Mouse (Mus musculus) ES-E14 (cell line): Measurements from ENCODE around the gene Atp13a1. TPM values are rescaled to one million over a fixed set of nuclear protein-coding genes. Genes with fewer than 3 reads are reported as not detected.

Experiments used
- DNase-seq: peaks from one replicate; pipeline ENCODE4 v3.0.0-alpha.2; 2013; ENCODE audit warnings: low read depth, low spot score
- H3K27ac ChIP-seq: 2 replicates; pipeline ENCODE4 v1.5.1; 2012; ENCODE audit warnings: low read depth, mild to moderate bottlenecking, low read length, moderate library complexity, mixed read lengths; ENCODE audit not compliant: poor library complexity, insufficient read depth, severe bottlenecking
- H3K36me3 ChIP-seq: 2 replicates; pipeline ENCODE4 v1.6.1; 2012; ENCODE audit warnings: mild to moderate bottlenecking, low read length, moderate library complexity, mixed read lengths; ENCODE audit not compliant: control insufficient read depth, poor library complexity, insufficient read depth, severe bottlenecking
- H3K4me1 ChIP-seq, 2 experiments: fragments of 150-350 bp in 1 of 2; sonication (generic) in 1 of 2; 2 replicates each; pipeline ENCODE4 v1.6.1; 2012; ENCODE audit warnings: low read length in 2 of 2, mild to moderate bottlenecking in 1 of 2, mixed read lengths in 1 of 2; ENCODE audit not compliant: control insufficient read depth in 2 of 2, insufficient read depth in 2 of 2, poor library complexity in 1 of 2
- H3K4me3 ChIP-seq, 2 experiments: fragments of 150-350 bp in 1 of 2; sonication (generic) in 1 of 2; 2 replicates each; pipeline ENCODE4 v1.5.1; 2012; ENCODE audit warnings: low read length in 2 of 2, low read depth in 1 of 2, mild to moderate bottlenecking in 1 of 2, mixed read lengths in 1 of 2; ENCODE audit not compliant: insufficient read depth in 1 of 2, poor library complexity in 1 of 2, severe bottlenecking in 1 of 2
- H3K9ac ChIP-seq: 2 replicates; pipeline ENCODE4 v1.6.1; 2012; ENCODE audit warnings: low read depth, mild to moderate bottlenecking, low read length, mixed read lengths; ENCODE audit not compliant: poor library complexity, insufficient read depth, severe bottlenecking
- H3K9me3 ChIP-seq: fragments of 150-350 bp; sonication (generic); 2 replicates; pipeline ENCODE4 v1.6.1; 2012; ENCODE audit warnings: low read depth, mild to moderate bottlenecking, low read length; ENCODE audit not compliant: control insufficient read depth, insufficient read depth
- CHD2 ChIP-seq: IDR thresholded peaks from 2 replicates; pipeline ENCODE4 v1.6.1; 2014; ENCODE audit warnings: mild to moderate bottlenecking, low read depth, low read length, inconsistent platforms
- HCFC1 ChIP-seq: IDR thresholded peaks from 2 replicates; pipeline ENCODE4 v1.6.1; 2012; ENCODE audit warnings: low read length, inconsistent platforms, borderline replicate concordance; ENCODE audit not compliant: insufficient read depth
- MAFK ChIP-seq: IDR thresholded peaks from 2 replicates; pipeline ENCODE4 v1.6.1; 2014; ENCODE audit warnings: mild to moderate bottlenecking, low read depth, low read length, inconsistent platforms; ENCODE audit not compliant: insufficient read depth
- ZC3H11A ChIP-seq: IDR thresholded peaks from 2 replicates; pipeline ENCODE4 v1.6.1; 2012; ENCODE audit warnings: low read depth, mild to moderate bottlenecking, inconsistent platforms, low read length, borderline replicate concordance
- ZNF384 ChIP-seq: IDR thresholded peaks from 2 replicates; pipeline ENCODE4 v1.6.1; 2012; ENCODE audit warnings: low read depth, low read length, inconsistent platforms
- in situ Hi-C, 2 experiments: fragments of 600-800 bp; cut with MboI; formaldehyde crosslinking; loops; one replicate each; pipeline ENCODE4 v1.15.1; 2025; ENCODE audit warnings: low sequenced_read_pairs in 2 of 2, inconsistent platforms in 1 of 2; ENCODE audit not compliant: unreplicated experiment in 2 of 2
- total RNA-seq: library from RNA; depleted of rRNA; stranded (reverse); fragments of 300-350 nt; gene quantifications from 2 replicates; pipeline ENCODE4 v1.2.3, GENCODE M21; 2012

Atp13a1 gene
- total RNA-seq, 1 experiment, result 123 TPM

- TF ChIP-seq ZNF384 (no peak), MAFK (no peak), HCFC1 (no peak), CHD2 (no peak), ZC3H11A (no peak)
- in situ Hi-C loops, result no loop called here
Measured at GRCm38 (mm10) chr8:69758316-69758715, 32.6 kb upstream of the Atp13a1 start.

GRCm38 (mm10) chr8:69761814-69762445 lies 29.0 kb upstream of the Atp13a1 start:
- H3K36me3 ChIP-seq, result peaks cover 12% of the 10 kb centered on the region

More at GRCm38 (mm10) chr8:69758316-69758715, 32.6 kb upstream of the Atp13a1 start:
- Histone ChIP-seq H3K36me3 (peaks cover 8% of the 10 kb centered on the region), H3K27ac (no peak overlapping the region), H3K9me3 (no peaks in the 10 kb centered on the region), H3K4me3 (no peak overlapping the region), H3K4me1 (peaks cover 2 to 23% of the 10 kb centered on the region in 2 experiments; a peak in 2 of 4 replicates), H3K9ac (no peak overlapping the region)
- no peak for DNase-seq

GRCm38 (mm10) chr8:69771221-69771620 lies 19.7 kb upstream of the Atp13a1 start:
- H3K9me3 ChIP-seq, result no peaks in the 10 kb centered on the region
- H3K4me1 ChIP-seq, result peaks cover 2 to 6% of the 10 kb centered on the region in 2 experiments; a peak in 3 of 4 replicates
- H3K4me3 ChIP-seq, result no peak overlapping the region
- H3K27ac ChIP-seq, result no peak overlapping the region
- H3K9ac ChIP-seq, result no peak overlapping the region
- TF ChIP-seq CHD2, result no peak
- TF ChIP-seq HCFC1, result no peak
- H3K36me3 ChIP-seq, result peaks cover 5% of the 10 kb centered on the region
- in situ Hi-C loops, result no loop called here
- no peak for DNase-seq

More at GRCm38 (mm10) chr8:69761814-69762445, 29.0 kb upstream of the Atp13a1 start:
- in situ Hi-C loops, result no loop called here
- TF ChIP-seq ZC3H11A (no peak), ZNF384 (no peak), CHD2 (no peak), HCFC1 (no peak), MAFK (no peak)
- Histone ChIP-seq H3K4me1 (peaks cover 2 to 19% of the 10 kb centered on the region in 2 experiments; a peak in 2 of 4 replicates), H3K9ac (no peak overlapping the region), H3K9me3 (no peaks in the 10 kb centered on the region), H3K27ac (no peak overlapping the region), H3K4me3 (no peak overlapping the region)
- DNase-seq, result no peak

- in situ Hi-C loops, result no loop called here
- H3K9ac ChIP-seq, result no peak overlapping the region
- peaks cover 5% of the 10 kb centered on the region for H3K36me3 ChIP-seq
- H3K4me3 ChIP-seq, result no peak overlapping the region
- H3K4me1 ChIP-seq, result peaks cover 2 to 6% of the 10 kb centered on the region in 2 experiments; a peak in 3 of 4 replicates
- no peaks in the 10 kb centered on the region for H3K9me3 ChIP-seq
- TF ChIP-seq MAFK, result no peak
- no peak for TF ChIP-seq ZNF384
- TF ChIP-seq HCFC1, result no peak
- no peak for TF ChIP-seq CHD2
- no peak for TF ChIP-seq ZC3H11A
- no peak for DNase-seq
- H3K27ac ChIP-seq, result no peak overlapping the region
Measured at GRCm38 (mm10) chr8:69772106-69772505, 18.9 kb upstream of the Atp13a1 start.
